Mouse (Mus musculus) spleen, embryonic (tissue): ENCODE data around the gene Crtc2.

Source experiments
- CTCF ChIA-PET: fragments of 350-600 bp; sonication (Branson Sonifier 250); formaldehyde crosslinking; loops from one replicate; lab custom pipeline; 2022; lab: Charles Lee

Gene Crtc2

DNA sequence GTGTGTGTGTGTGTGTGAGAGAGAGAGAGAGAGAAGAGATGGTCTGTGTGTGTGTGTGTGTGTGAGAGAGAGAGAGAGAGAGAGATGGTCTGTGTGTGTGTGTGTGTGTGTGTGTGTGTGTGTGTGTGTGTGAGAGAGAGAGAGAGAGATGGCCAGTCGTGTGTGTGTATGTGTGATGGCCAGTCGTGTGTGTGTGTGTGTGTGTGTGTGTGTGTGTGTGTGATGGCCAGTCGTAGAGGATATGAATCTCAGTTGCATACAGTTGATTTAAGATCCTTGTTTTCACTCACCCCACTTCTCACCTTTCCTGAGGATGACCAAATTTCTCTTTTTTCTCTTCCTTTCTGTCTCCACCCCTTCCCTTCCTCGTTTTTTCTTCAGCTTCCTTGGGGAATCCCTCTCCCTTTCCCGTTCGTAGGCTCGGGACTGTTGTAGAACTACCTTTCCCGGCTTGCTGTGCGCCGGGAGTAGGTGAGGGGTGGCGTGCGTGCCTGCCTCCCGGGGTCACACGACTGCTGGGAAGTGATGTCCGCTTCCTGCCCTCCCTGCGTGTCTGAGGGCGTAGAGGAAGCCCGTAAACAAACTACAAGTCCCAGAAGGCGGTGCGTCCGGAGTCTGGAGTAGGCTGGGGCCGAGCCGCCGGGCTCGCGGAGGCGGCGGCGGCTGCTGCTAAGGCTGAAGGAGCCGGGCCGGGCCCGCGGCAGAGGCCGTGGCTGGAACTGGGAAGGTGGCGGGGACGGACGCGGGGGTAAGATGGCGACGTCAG lies at the start of gene Crtc2:
Gene Crtc2, plus strand, starts transcription at position 511 of the 766 bp plus-strand sequence.
- CTCF ChIA-PET = no interaction called here

- CTCF ChIA-PET = no interaction called here
Observed at GRCm38 (mm10) chr3:90204582-90204981, 49.4 kb upstream of the Crtc2 start.

GRCm38 (mm10) chr3:90208662-90209061 lies 45.3 kb upstream of the Crtc2 start:
- CTCF ChIA-PET = no interaction called here

GRCm38 (mm10) chr3:90209908-90210566 lies 43.9 kb upstream of the Crtc2 start:
- CTCF ChIA-PET = no interaction called here

- CTCF ChIA-PET = no interaction called here
Observed at GRCm38 (mm10) chr3:90211475-90212398, 42.2 kb upstream of the Crtc2 start.

GRCm38 (mm10) chr3:90212723-90213122 lies 41.2 kb upstream of the Crtc2 start:
- CTCF ChIA-PET = no interaction called here

GRCm38 (mm10) chr3:90213377-90213866 lies 40.5 kb upstream of the Crtc2 start, which contains the start of the genes Rps27 and Rab13:
Gene Rps27, minus strand, starts transcription at chr3:90213651.
Gene Rab13, plus strand, starts transcription at chr3:90213695.
- CTCF ChIA-PET = interaction anchor here (0.7 kb wide), 1 partner anchor 235 kb away, joined by 6 read pairs; no protein-coding TSS in a partner anchor

DNA sequence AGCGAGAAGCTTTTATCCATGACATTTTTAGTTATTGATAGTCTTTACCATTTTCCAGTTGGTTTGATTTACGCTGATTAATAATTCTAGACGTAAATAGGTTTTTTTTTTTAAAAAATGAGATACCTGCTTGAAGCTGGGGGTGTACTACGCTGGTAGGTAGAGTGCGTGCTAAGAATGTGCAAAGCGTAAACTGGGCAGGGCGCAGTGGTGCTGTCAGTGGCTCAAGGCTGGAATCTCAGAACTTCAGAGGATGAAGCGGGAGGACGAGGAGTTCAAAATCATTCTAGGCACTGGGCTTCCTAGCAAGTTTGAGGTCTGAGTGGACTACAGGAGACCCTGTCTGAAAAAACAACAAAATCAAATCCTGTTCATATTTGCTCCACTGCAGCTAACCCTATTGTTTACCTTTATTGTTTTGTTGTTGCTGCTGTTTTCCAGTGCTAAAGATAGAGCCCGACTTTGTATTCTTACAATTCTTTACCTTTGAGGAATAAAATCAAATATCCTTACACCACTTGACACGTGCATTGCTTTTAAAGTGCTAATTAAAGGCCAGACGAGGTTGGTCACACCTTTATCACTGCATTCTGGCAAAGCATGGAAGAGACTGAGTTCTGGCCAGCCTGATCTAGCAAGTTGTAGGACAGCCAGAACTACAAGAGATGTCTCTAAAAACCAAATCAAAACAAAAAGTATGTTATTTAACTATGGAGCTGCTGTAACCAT lies 39.8 kb upstream of the Crtc2 start:
- CTCF ChIA-PET = interaction anchor here (0.7 kb wide), 1 partner anchor 236 kb away, joined by 6 read pairs; no protein-coding TSS in a partner anchor

DNA sequence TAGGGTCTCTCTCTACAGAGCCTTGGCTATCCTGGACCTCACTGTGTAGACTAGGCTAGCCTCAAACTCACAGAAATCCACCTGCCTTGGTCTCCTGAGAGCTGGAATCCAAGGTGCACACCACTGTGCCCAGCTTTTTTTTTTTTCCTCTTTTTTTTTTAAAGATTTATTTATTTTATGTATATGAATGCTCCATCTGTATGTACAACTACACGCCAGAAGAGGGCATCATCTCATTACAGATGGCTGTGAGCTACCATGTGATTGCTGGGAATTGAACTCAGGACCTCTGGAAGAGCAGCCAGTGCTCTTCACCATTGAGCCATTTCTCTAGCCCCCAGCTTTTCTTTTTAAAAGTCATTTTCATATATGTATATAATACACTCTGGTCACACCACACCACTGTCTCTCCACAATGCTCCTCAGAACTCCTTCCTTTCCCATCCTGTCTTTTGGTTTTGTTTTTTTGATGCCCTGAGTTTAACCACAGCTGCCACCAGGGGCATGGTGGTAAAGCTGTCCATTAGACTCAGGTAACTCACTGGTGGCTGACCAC lies 38.1 kb upstream of the Crtc2 start:
- CTCF ChIA-PET = interaction anchor here (0.6 to 1.2 kb wide), 3 partner anchors 157 to 204 kb away, joined by 3 to 6 read pairs (median 4); no protein-coding TSS in a partner anchor

DNA sequence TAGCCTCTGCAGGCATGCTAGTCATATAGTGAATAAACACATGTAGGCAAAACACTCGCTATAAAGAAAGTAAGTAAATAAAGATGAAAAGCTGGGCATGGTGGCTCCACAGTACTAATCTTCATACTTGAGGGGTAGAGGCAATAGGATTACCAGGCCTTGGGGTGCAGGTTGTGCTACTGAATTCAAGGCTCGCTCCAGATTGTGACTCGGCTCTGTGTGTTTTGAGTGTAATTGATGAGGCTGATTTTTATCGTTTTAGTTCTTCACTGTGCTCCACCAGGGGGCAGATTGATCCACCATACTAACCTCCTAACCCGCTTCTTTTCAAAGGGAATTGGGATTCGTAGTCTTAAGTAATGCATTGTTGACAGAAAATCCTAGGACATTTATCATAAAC lies 33.9 kb upstream of the Crtc2 start:
- CTCF ChIA-PET = interaction anchor here (0.6 to 1.1 kb wide), 2 partner anchors 37 to 72 kb away, joined by 3 to 6 read pairs; no protein-coding TSS in a partner anchor

DNA sequence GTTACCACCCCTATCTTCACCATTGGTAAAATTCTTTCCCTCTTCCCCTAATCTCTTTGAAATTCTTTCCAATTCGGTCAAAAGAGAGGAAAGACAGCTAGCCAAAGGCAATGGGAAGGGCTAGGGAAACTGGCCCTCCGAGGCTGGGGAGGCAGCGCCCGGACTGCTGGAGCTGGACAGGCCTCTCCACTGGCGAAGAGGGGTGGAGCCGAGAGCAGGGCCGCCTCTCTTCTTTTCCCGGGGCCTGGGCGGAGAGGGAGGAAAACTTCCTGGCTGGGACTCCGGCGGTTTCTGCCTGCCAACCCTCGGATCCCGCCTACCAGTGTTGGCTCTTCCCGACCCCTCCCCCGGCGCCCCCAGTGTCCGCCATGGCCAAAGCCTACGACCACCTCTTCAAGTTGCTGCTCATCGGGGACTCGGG lies 33.4 kb upstream of the Crtc2 start:
- CTCF ChIA-PET = interaction anchor here (1.1 kb wide), 2 partner anchors 10 to 72 kb away, joined by 3 to 4 read pairs; no protein-coding TSS in a partner anchor

- CTCF ChIA-PET = interaction anchor here (0.7 to 1.1 kb wide), 2 partner anchors 9 to 46 kb away, joined by 4 to 15 read pairs; no protein-coding TSS in a partner anchor
Observed at GRCm38 (mm10) chr3:90221123-90221522, 32.8 kb upstream of the Crtc2 start.

- CTCF ChIA-PET = no interaction called here
Observed at GRCm38 (mm10) chr3:90222455-90222854, 31.5 kb upstream of the Crtc2 start.

DNA sequence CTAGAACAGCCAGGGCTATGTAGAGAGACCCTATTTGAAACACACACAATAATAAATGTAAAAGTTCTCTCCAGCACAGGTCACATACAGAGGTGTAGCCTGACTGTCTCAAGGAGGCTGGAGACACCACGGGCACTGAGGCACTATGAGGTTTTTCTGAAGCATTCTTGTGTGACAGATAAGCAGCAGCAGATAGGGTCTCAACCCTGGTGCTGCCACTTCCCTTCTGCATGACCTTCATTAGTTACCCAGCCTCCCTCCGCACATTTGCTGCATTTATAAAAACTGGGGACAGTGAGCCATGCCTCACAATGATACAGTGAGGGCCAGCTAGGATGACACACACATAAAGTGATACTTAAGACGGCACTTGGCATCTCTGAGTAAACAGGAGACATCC lies 31.0 kb upstream of the Crtc2 start:
- CTCF ChIA-PET = no interaction called here

DNA sequence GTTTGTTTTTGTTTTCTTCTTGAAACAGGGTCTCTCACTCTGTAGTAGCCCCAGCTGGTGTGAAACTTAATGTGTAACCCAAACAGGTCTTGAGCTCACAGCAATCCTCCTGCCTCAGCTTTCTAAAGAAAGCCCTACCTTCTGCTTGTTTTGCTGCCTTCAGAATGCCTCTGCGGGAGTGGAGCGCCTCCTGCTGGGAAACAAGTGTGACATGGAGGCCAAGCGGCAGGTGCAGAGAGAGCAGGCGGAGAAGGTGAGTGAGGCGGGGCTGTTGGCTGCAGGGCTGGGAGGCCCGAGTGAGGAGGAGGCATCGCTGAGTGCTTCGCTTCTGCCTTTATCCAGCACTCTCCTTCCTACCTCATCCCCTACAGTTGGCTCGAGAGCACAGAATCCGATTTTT lies 29.6 kb upstream of the Crtc2 start:
- CTCF ChIA-PET = interaction anchor here (0.5 kb wide), 1 partner anchor 106 kb away, joined by 21 read pairs; no protein-coding TSS in a partner anchor

DNA sequence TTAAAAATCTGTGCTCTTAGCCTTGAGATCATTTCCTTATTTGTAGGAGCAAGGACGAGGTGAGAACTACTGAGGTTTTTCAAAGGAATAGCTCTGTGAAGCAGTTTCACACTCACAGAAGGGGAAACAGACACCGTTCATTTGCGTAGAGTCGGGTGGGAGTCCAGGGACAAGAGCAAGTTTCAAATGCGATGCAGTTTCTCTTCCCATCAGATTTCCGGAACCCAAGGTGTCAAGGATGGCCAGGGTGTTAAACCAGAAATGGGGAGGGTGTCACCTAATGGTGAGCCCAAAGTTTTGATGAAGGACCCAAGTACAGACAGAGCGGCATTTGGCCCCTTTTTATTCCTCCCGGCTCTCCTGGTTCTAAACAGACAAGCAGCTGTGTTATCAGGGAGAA lies 22.9 kb upstream of the Crtc2 start:
- CTCF ChIA-PET = interaction anchor here (0.7 to 1.4 kb wide), 3 partner anchors 10 to 154 kb away, joined by 3 to 4 read pairs (median 3); no protein-coding TSS in a partner anchor

DNA sequence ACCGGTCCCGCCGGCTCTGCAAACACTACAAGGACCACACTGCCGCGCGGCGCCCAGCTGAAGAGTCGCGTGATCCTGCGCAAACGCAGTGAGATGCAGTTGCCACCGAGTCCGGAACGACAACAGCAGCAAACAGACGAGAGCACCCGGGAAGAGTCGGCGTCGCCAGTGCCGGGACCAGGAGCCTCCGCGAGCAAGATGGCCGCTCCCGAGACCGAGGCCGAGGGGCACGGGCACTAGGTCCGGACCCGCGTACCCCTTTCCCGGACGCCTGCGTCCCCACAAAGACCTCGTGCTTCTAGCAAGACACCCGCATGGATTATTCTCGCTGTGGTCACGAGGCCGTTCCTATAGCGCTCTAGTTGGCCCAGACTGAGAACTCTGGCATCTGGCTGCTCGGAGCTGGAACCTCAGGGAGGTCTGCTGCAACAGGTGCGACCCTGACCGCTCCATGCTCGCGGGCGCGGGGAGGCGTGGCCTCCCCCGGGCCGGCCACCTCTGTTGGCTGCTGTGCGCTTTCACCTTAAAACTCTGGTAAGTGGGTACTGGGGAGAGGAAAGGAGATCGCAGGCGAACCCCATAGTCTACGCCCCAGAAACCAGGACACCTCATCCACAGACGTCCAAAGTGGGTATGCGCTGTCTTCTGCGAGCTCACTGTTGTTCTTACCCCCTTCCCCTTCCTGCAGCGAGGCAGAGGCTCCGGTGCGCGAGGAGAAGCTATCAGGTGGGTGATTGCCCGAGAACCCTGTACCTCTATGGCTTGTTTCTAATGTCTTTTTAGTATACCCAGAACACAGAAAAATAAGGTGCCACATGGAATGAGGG lies 22.2 kb upstream of the Crtc2 start, which contains the start of gene Jtb:
Gene Jtb, plus strand, starts transcription at position 91 of the 827 bp plus-strand sequence.
- CTCF ChIA-PET = interaction anchor here (0.5 to 0.6 kb wide), 2 partner anchors 10 to 24 kb away, joined by 3 to 5 read pairs; no protein-coding TSS in a partner anchor

DNA sequence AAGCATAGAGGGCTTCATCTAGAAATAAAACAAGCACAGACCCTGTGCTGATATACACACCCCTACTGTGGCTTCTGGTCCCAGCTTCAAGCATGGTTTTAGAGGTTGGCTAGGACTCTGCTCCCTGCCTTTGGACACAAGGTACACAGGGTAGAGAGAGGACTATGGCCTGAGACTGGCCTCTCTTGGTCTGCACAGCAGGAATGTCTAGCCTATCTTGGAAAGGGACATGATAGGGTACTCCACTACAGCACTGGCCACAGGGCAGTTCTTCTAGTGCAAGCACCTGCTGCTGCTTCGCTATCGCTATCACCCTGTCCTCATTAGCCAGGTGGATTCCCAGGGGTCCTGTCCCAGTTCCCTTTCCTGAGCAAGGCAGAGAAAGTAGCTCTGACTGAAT lies 12.7 kb upstream of the Crtc2 start:
- CTCF ChIA-PET = interaction anchor here (0.5 kb wide), 1 partner anchor 15 kb away, joined by 4 read pairs; no protein-coding TSS in a partner anchor
